Comparison of ENCODE assay signal across 9 mouse cellular contexts in the genomic region with DNA sequence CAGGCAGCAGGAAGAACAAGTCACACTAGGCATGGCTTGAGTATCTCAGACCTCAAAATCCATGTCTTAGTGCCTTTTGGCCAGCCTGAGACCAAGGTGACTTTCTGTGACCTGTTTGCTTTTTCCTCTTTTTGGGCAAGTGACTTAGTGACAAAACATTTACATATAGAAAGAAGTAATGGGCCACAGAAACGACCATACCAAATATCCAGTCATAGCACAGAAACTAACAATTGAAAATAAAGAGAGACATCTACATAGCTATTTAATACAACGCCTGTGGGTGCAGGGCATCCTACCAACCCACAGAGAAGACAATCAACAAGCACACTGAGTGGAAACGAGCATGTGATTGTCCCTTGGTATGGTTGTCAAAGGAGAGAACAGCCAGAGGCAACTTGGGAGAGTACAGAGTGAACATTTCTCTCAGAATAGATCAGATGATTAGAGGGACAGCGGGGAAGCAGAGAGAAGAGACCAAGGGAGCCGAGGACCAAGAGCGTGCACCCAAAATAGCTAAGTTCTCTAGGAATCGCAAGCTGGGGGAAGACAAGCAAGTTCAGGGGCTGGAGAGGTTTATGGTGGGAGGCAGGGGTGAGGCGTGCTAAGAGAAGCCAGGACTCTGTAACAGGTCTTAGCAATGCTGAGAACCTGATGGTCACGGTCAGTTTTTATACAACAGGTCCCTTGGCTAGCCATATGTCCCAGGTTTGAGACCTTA. TPM values are rescaled to one million over a fixed set of nuclear protein-coding genes. Genes with fewer than 3 reads are reported as not detected.
DNase-seq lines count a peak whose midpoint lies in the region; ATAC-seq and TF ChIP-seq lines count a peak whose summit lies in the region.
"Had no signal": no experiment of that assay in that cellular context is flagged by ENCODE, and none has a peak within 500 bp of the region (broad histone marks: within the 10 kb centered on the region; RNA-seq: fewer than 3 reads in every experiment).

No protein-coding gene starts in this region.

- peaks cover 16% of the 10 kb centered on the region for H3K27me3 ChIP-seq in lung, embryonic 15.5 days
- H3K27me3 ChIP-seq in embryonic facial prominence, embryonic 14.5 days (replicated peaks; ENCODE audit: control insufficient read depth, insufficient read depth, low read length), result peaks cover 27% of the 10 kb centered on the region
- H3K27me3 ChIP-seq in intestine, postnatal 0 days (replicated peaks; ENCODE audit: control insufficient read depth, insufficient read depth, low read length), result no peaks in the 10 kb centered on the region
- no peaks in the 10 kb centered on the region for H3K27me3 ChIP-seq in neural tube, embryonic 15.5 days (replicated peaks)

- DNase-seq in lung, postnatal 4 days, result no peak
- no peak for DNase-seq in embryonic facial prominence, embryonic 14.5 days (ENCODE audit: low spot score)
- DNase-seq in layer of hippocampus, adult 11-12 months (ENCODE audit: low spot score), result no peak
- no peak for DNase-seq in cerebellum, adult 8-10 months
- no peak for DNase-seq in left cerebral cortex, postnatal 10 days (ENCODE audit: extremely low spot score in 1 of 2, low spot score in 2 of 2)

- no peaks in the 10 kb centered on the region for H3K9me3 ChIP-seq in lung, embryonic 15.5 days
- no peaks in the 10 kb centered on the region for H3K9me3 ChIP-seq in embryonic facial prominence, embryonic 14.5 days (ENCODE audit: control insufficient read depth, low read length)
- no peaks in the 10 kb centered on the region for H3K9me3 ChIP-seq in intestine, postnatal 0 days (ENCODE audit: control insufficient read depth)
- no peaks in the 10 kb centered on the region for H3K9me3 ChIP-seq in neural tube, embryonic 15.5 days (replicated peaks)

- WGBS in lung, embryonic 15.5 days, result 53% methylated on average over 9 of the region's 9 CpGs
- WGBS in embryonic facial prominence, embryonic 14.5 days, result 48% methylated on average over 9 of the region's 9 CpGs
- WGBS in intestine, postnatal 0 days, result 55% methylated on average over 9 of the region's 9 CpGs
- 50% methylated on average over 9 of the region's 9 CpGs for whole genome bisulfite sequencing in neural tube, embryonic 15.5 days

- H3K27ac ChIP-seq in lung, embryonic 15.5 days, result peak overlapping the region; percentile 96; the same call in 1 of the 2 replicates
- H3K27ac ChIP-seq in embryonic facial prominence, embryonic 14.5 days (replicated peaks; ENCODE audit: low read depth, low read length), result no peak overlapping the region
- peak overlapping the region; percentile 98; the same call in 1 of the 2 replicates for H3K27ac ChIP-seq in intestine, postnatal 0 days (ENCODE audit: low read depth, low read length)
- H3K27ac ChIP-seq in neural tube, embryonic 15.5 days (replicated peaks), result peak overlapping the region; percentile 96

- peak overlapping the region; percentile 86 for H3K4me2 ChIP-seq in lung, embryonic 15.5 days
- peak overlapping the region; percentile 94 for H3K4me2 ChIP-seq in embryonic facial prominence, embryonic 14.5 days (ENCODE audit: low read depth, low read length)
- peak overlapping the region; percentile 86 for H3K4me2 ChIP-seq in intestine, postnatal 0 days (replicated peaks; ENCODE audit: low read depth)
- H3K4me2 ChIP-seq in neural tube, embryonic 15.5 days, result peak overlapping the region; percentile 87

- intact Hi-C loops in left cerebral cortex, postnatal 10 days (cut with DNase I), result no loop called here

- no peaks in the 10 kb centered on the region for H3K36me3 ChIP-seq in lung, embryonic 15.5 days
- H3K36me3 ChIP-seq in embryonic facial prominence, embryonic 14.5 days (ENCODE audit: control insufficient read depth, insufficient read depth, low read length), result no peaks in the 10 kb centered on the region
- H3K36me3 ChIP-seq in intestine, postnatal 0 days (ENCODE audit: control insufficient read depth, insufficient read depth), result no peaks in the 10 kb centered on the region
- no peaks in the 10 kb centered on the region for H3K36me3 ChIP-seq in neural tube, embryonic 15.5 days

- peak overlapping the region; percentile 73 for H3K4me3 ChIP-seq in lung, embryonic 15.5 days
- H3K4me3 ChIP-seq in embryonic facial prominence, embryonic 14.5 days (ENCODE audit: low read depth, low read length), result peak overlapping the region; percentile 77; the same call in 1 of the 2 replicates
- peak overlapping the region; percentile 82 for H3K4me3 ChIP-seq in intestine, postnatal 0 days (ENCODE audit: low read depth, low read length)
- peak overlapping the region; percentile 82 for H3K4me3 ChIP-seq in neural tube, embryonic 15.5 days (replicated peaks)

- ATAC-seq in lung, embryonic 15.5 days (ENCODE audit: borderline replicate concordance, extremely low read depth, low FRiP score, low TSS enrichment), result no peak
- ATAC-seq in embryonic facial prominence, embryonic 14.5 days (ENCODE audit: low read depth), result no peak
- no peak for ATAC-seq in intestine, postnatal 0 days
- no peak for ATAC-seq in neural tube, embryonic 15.5 days (ENCODE audit: low FRiP score)

- H3K9ac ChIP-seq in lung, embryonic 15.5 days, result no peak overlapping the region
- H3K9ac ChIP-seq in embryonic facial prominence, embryonic 14.5 days (ENCODE audit: low read depth, low read length), result peak overlapping the region; percentile 82
- H3K9ac ChIP-seq in intestine, postnatal 0 days (ENCODE audit: low read depth, low read length), result peak overlapping the region; percentile 91; the same call in 1 of the 2 replicates
- H3K9ac ChIP-seq in neural tube, embryonic 15.5 days (replicated peaks), result no peak overlapping the region

- TF ChIP-seq CTCF in intestine, postnatal 0 days (IDR thresholded peaks at IDR 0.05; ENCODE audit: low read depth), result no peak

- peaks cover 29% of the 10 kb centered on the region for H3K4me1 ChIP-seq in lung, embryonic 15.5 days
- H3K4me1 ChIP-seq in embryonic facial prominence, embryonic 14.5 days (ENCODE audit: control insufficient read depth, insufficient read depth, low read length), result peaks cover 10% of the 10 kb centered on the region
- peaks cover 8% of the 10 kb centered on the region; the same call in 1 of the 2 replicates for H3K4me1 ChIP-seq in intestine, postnatal 0 days (replicated peaks; ENCODE audit: control insufficient read depth, insufficient read depth, low read length)
- H3K4me1 ChIP-seq in neural tube, embryonic 15.5 days, result peaks cover 32% of the 10 kb centered on the region

RNA-seq across cellular contexts. Expression of a gene that starts 3.0 kb away (rescaled TPM):
- polyA plus RNA-seq in lung, embryonic 15.5 days (2015; fragmentation: Nextera tagmentation; extraction: Ambion mirVana), result 16.2 and 16.7 TPM in 2 replicates
- 21.7 and 23.2 TPM in 2 replicates for polyA plus RNA-seq in embryonic facial prominence, embryonic 14.5 days (2014; fragmentation: Nextera tagmentation; extraction: Ambion mirVana)
- 8.0 and 8.7 TPM in 2 replicates for polyA plus RNA-seq in intestine, postnatal 0 days (2015; fragmentation: Nextera tagmentation; extraction: Ambion mirVana)
- 20.0 and 20.3 TPM in 2 replicates for polyA plus RNA-seq in neural tube, embryonic 15.5 days (2015; fragmentation: Nextera tagmentation; extraction: Ambion mirVana)
- total RNA-seq in left cerebral cortex, postnatal 10 days (2021), result 10 to 100 TPM; 26.6 to 27.2 TPM

RNA-seq across cellular contexts. Expression of a gene that starts 7.8 kb away (rescaled TPM):
- polyA plus RNA-seq in lung, embryonic 15.5 days (2015; fragmentation: Nextera tagmentation; extraction: Ambion mirVana), result not detected in 2 replicates
- 5.6 and 6.1 TPM in 2 replicates for polyA plus RNA-seq in embryonic facial prominence, embryonic 14.5 days (2014; fragmentation: Nextera tagmentation; extraction: Ambion mirVana)
- not detected in 2 replicates for polyA plus RNA-seq in intestine, postnatal 0 days (2015; fragmentation: Nextera tagmentation; extraction: Ambion mirVana)
- 0.31 and 0.37 TPM in 2 replicates for polyA plus RNA-seq in neural tube, embryonic 15.5 days (2015; fragmentation: Nextera tagmentation; extraction: Ambion mirVana)
- not detected for total RNA-seq in left cerebral cortex, postnatal 10 days (2021)
- total RNA-seq: gastrocnemius, adult 18-20 months had no signal

Comparison
In these comparisons a context has a peak if more than half of its experiments do, and no peak if none do; other contexts are left out.
1. H3K9ac ChIP-seq: peak in embryonic facial prominence, embryonic 14.5 days (single experiment) and intestine, postnatal 0 days (single experiment); none in lung, embryonic 15.5 days (single experiment) and neural tube, embryonic 15.5 days (single experiment).
2. Peak in every context shown above with its lines, with median percentiles within 50 percentile points of each other: H3K4me2 ChIP-seq and H3K4me3 ChIP-seq.